Mouse (Mus musculus) mature B cell (primary cell): ENCODE results near the gene Pik3r5.

Source experiments
- in situ Hi-C: fragments of 300-500 bp; cut with MboI; formaldehyde crosslinking; loops from 2 replicates; pipeline ENCODE4 v1.14.3; 2019

Pik3r5 gene

GRCm38 (mm10) chr11:68446547-68446946 lies 14.6 kb downstream of the Pik3r5 start:
- in situ Hi-C loops = no loop called here

DNA sequence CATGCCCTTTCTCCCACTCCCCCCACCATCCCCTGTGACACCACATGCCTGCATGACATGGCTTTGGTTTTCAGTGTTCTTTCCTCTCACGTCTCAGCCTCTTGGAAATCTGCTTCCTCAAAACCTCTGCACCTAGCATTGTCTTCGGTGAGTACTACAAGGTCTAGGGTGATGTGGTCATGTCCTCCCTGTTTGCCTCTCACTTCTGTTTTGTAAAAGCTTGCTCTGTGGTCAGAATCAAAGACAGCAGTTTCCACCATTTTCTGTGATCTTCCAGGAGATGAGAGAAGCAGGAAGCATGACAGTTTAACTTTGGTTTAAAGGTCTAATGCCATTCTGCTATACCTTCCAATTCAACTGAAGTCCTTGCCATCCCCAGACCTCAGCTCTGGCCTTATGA lies 15.3 kb downstream of the Pik3r5 start:
- in situ Hi-C loops = no loop called here

DNA sequence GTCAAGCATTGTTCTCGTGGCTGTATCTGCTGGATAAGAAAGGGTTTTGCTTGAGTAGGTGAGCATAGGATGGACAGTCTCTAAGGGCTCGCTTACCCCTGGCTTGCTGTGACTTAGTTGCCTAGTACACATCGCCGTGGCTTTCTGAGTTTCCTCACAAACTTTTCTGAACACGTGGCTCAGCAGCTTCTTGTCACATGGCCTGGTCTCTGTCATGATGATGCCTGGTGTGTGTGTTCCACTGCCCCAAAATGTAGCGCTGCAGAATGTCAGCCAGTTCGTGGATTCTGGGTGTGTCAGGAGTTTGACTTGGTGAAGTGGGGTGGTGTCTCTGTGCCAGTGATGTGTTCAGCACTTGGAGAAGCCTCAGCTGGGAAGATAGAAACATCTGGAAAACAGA lies 16.4 kb downstream of the Pik3r5 start:
- in situ Hi-C loops = no loop called here

GRCm38 (mm10) chr11:68451282-68451735 lies 19.4 kb downstream of the Pik3r5 start:
- in situ Hi-C loops = no loop called here

DNA sequence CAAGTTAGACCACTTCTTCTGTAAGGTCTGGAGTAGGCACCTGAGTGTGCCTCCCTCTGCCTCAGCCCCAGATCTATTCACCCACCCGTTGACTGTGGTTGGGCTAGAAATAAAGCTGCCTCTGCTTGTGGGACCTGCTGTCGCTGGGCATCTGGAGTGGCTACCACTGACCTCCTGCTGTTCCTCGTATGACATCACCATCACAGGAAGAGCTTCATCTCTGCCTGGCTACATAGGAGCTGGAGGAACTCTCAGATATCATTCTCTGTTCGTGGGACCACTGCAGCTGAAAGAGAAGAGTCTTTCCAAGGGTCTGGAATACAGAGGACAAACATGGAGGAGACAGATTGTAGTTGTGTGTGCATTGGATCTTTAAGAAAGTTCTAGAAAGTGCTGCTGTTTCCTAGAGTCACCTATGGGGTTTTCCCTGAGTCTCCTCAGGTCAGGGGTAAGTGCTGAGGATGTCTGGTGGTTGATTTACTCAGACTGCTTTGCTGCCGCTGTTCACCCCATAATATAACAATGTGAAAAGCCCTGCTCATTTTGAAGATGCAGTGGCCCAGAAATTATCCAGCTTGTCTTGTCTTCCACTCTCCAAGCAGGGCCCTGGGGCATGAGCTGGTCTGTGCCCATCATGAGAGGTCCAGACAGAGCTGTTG lies 20.0 kb downstream of the Pik3r5 start:
- in situ Hi-C loops = no loop called here

- in situ Hi-C loops = no loop called here
Observed at GRCm38 (mm10) chr11:68452740-68453139, 20.8 kb downstream of the Pik3r5 start.

DNA sequence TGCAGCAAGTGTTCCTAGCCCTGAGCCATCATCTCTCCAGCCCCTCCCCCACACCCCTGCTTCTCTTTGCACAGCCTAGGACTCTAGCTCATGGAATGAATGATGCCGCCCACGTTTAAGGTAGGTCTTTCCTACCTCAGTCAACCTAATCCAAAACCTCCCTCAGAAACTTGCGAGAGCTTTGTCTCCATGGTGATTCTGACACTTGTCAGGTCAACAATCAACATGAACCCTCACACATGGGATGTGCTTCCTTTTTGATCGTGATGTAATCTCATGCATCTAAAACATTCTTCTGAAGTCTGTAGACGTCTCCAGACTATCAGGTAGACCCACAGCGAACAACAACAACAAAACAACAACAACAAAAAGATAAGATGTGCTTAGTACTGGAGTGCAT lies 21.4 kb downstream of the Pik3r5 start:
- in situ Hi-C loops = no loop called here

DNA sequence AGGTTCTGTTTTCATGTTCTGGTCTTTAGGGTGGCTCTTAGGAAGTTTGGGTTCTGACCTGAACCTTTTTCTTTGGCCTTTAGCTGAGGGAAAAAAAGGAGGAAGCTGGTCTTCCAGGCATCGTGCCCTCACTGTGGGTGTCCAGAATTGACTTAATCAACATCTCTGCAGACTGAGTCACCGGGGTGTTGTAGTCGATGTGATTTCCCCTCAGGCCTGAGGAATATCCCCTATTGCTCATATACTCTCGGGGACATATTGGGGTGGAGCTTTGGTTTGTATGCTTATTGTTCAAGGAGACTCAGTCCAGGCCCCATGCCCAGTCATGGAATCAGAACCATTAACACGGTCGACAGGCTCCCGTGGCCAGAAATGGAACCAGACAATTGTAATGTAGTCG lies 26.2 kb downstream of the Pik3r5 start:
- in situ Hi-C loops = no loop called here

- in situ Hi-C loops = no loop called here
Observed at GRCm38 (mm10) chr11:68459021-68459420, 27.1 kb downstream of the Pik3r5 start.

DNA sequence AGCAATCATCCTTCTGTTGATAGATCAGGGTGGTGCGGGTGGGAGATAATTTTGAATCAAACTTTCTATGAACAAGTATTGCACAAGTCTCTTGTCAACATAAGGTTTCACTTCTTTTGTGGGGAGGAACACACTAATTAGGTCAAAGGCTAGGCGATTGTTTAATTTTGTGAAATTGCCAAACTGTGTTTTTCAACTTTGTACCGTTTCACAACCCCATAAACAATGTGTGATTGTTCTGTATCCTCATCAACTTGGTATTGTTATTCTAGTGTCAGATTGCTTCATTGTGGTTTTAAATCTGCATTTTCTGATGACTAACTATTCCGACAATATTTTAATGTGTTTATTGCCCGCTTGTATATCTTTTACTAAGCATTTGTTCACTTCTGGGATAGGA lies 27.6 kb downstream of the Pik3r5 start:
- in situ Hi-C loops = no loop called here

DNA sequence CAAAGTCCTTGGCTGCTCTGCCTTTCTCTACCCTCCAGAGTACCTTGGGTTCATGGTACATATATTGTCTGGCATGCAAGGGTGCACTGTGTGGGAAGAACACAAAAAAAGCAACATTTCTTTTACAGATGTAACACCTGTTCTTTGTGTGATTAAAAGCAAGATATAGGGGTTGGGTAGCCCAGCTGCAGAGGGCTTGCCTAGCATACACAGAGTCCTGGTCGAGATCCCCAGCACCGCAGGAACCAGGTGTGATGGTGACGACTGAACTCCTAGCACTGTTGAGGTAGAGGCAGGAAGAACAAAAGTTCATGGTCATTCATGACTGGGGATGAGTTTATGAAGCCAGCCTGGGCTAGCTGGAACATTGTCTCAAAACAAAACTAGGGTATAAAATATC lies 30.8 kb downstream of the Pik3r5 start:
- in situ Hi-C loops = no loop called here

DNA sequence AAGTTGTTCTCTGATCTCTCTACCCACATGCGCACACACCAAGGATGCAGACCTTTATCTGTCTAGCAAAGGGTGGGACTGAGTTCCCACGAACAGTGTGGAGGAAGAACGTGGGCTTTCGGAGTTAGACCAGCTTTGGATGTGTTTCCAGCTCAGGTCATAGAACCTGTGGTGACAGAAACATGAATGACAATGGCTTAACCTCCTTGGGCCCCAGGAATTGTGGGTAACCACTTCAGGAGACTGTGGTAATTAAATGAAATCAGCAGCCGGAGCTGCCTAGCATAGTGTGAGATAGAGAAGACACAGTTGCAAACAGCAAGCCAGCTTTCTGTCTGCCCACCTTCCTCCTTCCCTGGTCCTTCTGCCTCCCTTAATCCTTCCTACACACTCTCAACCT lies 32.3 kb downstream of the Pik3r5 start:
- in situ Hi-C loops = no loop called here

DNA sequence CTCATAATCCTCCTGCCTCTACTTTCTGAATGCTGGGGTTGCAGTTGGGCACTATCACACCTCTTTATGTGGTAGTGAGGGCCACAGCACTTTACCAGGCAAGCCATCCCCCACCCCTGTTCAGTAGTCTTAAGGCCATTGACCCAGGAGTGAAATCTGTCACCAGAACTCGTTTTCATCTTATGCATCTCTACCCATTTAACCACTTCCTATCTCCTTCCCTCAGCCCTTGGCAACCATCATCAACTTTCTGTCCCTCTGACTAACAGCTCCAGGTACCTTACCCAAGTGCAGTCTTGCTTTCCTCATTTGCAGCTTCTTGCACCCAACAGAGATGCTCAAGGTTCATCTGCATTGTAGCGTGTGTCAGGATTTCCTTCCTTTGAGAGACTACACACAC lies 33.2 kb downstream of the Pik3r5 start:
- in situ Hi-C loops = no loop called here

- in situ Hi-C loops = no loop called here
Observed at GRCm38 (mm10) chr11:68467441-68467840, 35.5 kb downstream of the Pik3r5 start.

GRCm38 (mm10) chr11:68467962-68468612 lies 36.2 kb downstream of the Pik3r5 start:
- in situ Hi-C loops = no loop called here

- in situ Hi-C loops = no loop called here
Observed at GRCm38 (mm10) chr11:68468886-68469285, 37.0 kb downstream of the Pik3r5 start.

- in situ Hi-C loops = no loop called here
Observed at GRCm38 (mm10) chr11:68472162-68472849, 40.4 kb downstream of the Pik3r5 start.

- in situ Hi-C loops = no loop called here
Observed at GRCm38 (mm10) chr11:68474600-68474999, 42.7 kb downstream of the Pik3r5 start.

GRCm38 (mm10) chr11:68475676-68476075 lies 43.8 kb downstream of the Pik3r5 start:
- in situ Hi-C loops = no loop called here

DNA sequence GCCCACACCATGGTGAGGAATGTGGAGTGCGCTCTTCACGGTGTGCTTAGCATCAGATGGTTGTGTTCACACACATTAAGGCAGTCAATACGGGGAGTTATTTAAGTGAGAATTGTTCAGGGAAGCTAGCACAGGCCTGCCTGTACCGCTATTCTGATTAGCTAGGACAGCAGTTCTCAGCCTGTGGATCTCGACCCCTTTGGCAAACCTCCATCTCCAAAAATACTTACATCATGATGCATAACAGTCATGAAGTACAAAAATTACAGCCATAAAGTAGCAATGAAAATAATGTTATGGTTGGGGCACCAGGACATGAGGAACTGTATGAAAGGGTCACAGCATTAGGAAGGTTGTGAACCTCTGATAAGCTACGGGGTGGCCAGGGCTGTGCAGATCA lies 45.7 kb downstream of the Pik3r5 start:
- in situ Hi-C loops = no loop called here

- in situ Hi-C loops = no loop called here
Observed at GRCm38 (mm10) chr11:68478574-68478981, 46.7 kb downstream of the Pik3r5 start.

GRCm38 (mm10) chr11:68480660-68481059 lies 48.7 kb downstream of the Pik3r5 start:
- in situ Hi-C loops = no loop called here

GRCm38 (mm10) chr11:68482001-68482400 lies 50.1 kb downstream of the Pik3r5 start:
- in situ Hi-C loops = no loop called here
